9 mouse cellular contexts compared by ENCODE assay signal in the genomic region with DNA sequence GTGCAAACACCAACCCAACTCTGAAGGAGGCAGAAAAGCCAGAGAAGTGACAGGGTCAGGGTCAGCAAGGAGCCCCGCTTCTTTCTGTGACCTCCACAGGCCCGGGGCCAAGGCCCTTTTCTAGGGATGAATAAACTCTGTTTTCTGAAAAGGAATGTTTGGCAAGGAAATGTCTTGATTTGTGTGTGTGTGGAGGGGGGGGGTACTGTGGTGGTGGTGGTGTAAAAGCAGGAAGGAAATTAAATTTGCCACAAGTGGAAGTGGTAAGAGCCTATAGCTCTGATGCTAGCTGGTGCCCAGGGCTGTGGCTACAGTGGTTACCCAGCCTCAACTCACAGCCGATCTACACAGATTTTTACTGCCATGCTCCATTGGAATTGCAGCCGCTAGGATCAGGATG. TPM values are rescaled to one million over a fixed set of nuclear protein-coding genes. Genes with fewer than 3 reads are reported as not detected.
A peak's percentile ranks its signal among the peaks of the same experiment; 100 is the strongest.
DNase-seq lines count a peak whose midpoint lies in the region; ATAC-seq and TF ChIP-seq lines count a peak whose summit lies in the region.
"Had no signal": no experiment of that assay in that cellular context is flagged by ENCODE, and none has a peak within 500 bp of the region (broad histone marks: within the 10 kb centered on the region; RNA-seq: fewer than 3 reads in every experiment).

No protein-coding gene starts in this region.

- no peaks in the 10 kb centered on the region for H3K4me1 ChIP-seq in heart, postnatal 0 days (ENCODE audit: control insufficient read depth, insufficient read depth)
- H3K4me1 ChIP-seq in heart, embryonic 11.5 days (ENCODE audit: control insufficient read depth, insufficient read depth, low read length): peaks cover 16% of the 10 kb centered on the region

- H3K4me3 ChIP-seq in heart, postnatal 0 days (ENCODE audit: low read depth, low read length): no peak overlapping the region
- H3K4me3 ChIP-seq in heart, embryonic 11.5 days (ENCODE audit: low read depth, low read length): no peak overlapping the region

- 0 out of 2 replicates have a peak, but pooled peaks cover 7% of the 10 kb centered on the region for H3K27me3 ChIP-seq in heart, postnatal 0 days (ENCODE audit: control insufficient read depth, insufficient read depth, low read length)
- peaks cover 8% of the 10 kb centered on the region for H3K27me3 ChIP-seq in heart, embryonic 11.5 days (ENCODE audit: control insufficient read depth, insufficient read depth, low read length)

- no peak for TF ChIP-seq EP300 in heart, postnatal 0 days (IDR thresholded peaks at IDR 0.05; ENCODE audit: low read depth)

- WGBS in heart, postnatal 0 days: 49% methylated on average over 4 of the region's 4 CpGs
- WGBS in heart, embryonic 11.5 days (ENCODE audit: insufficient replicate concordance): 45% methylated on average over 4 of the region's 4 CpGs

- H3K9ac ChIP-seq in heart, postnatal 0 days (replicated peaks; ENCODE audit: low read depth, low read length): no peak overlapping the region
- no peak overlapping the region for H3K9ac ChIP-seq in heart, embryonic 11.5 days (ENCODE audit: low read depth, low read length)

- H3K4me2 ChIP-seq in heart, postnatal 0 days (ENCODE audit: low read depth, low read length): peak overlapping the region; percentile 71; the same call in 1 of the 2 replicates
- H3K4me2 ChIP-seq in heart, embryonic 11.5 days: no peak overlapping the region

- ATAC-seq in heart, postnatal 0 days (ENCODE audit: insufficient read depth, low read depth): no peak
- no peak for ATAC-seq in heart, embryonic 11.5 days (replicated peaks; ENCODE audit: insufficient number of reproducible peaks, low FRiP score, low TSS enrichment)
- ATAC-seq in common myeloid progenitor, adult 5-6 weeks (replicated peaks; ENCODE audit: low read depth, poor library complexity, severe bottlenecking): peak; percentile 83

- no peaks in the 10 kb centered on the region for H3K9me3 ChIP-seq in heart, postnatal 0 days (replicated peaks; ENCODE audit: control insufficient read depth, low read length)
- no peaks in the 10 kb centered on the region for H3K9me3 ChIP-seq in heart, embryonic 11.5 days (replicated peaks; ENCODE audit: control insufficient read depth, low read length)

- 0 out of 2 replicates have a peak overlapping the region, but pooled peaks have one; percentile 35 for H3K27ac ChIP-seq in heart, postnatal 0 days (ENCODE audit: low read depth)
- no peak overlapping the region for H3K27ac ChIP-seq in heart, embryonic 11.5 days (ENCODE audit: low read depth, low read length)

- DNase-seq in heart, postnatal 0 days (ENCODE audit: low spot score): no peak
- peak; percentile 40 for DNase-seq in CD4-positive, CD25-positive, alpha-beta regulatory T cell, adult 2 months (ENCODE audit: low read depth, low spot score)
- peak; percentile 31 to 62 for DNase-seq in kidney, postnatal 4 days
- no peak for DNase-seq in right cerebral cortex, postnatal 4 days
- no peak for DNase-seq in urinary bladder, postnatal 14 days (ENCODE audit: low spot score)
- DNase-seq in ovary, postnatal 14 days (ENCODE audit: low spot score): no peak
- DNase-seq: cerebellum, adult 9-11 months had no signal

- no peaks in the 10 kb centered on the region for H3K36me3 ChIP-seq in heart, postnatal 0 days (replicated peaks; ENCODE audit: control insufficient read depth, insufficient read depth, low read length)
- no peaks in the 10 kb centered on the region for H3K36me3 ChIP-seq in heart, embryonic 11.5 days (ENCODE audit: control insufficient read depth, insufficient read depth, low read length)

- TF ChIP-seq CTCF in heart, postnatal 0 days (IDR thresholded peaks at IDR 0.05; ENCODE audit: low read depth): no peak

RNA-seq across cellular contexts. Expression of a gene that starts 0.7 kb away (rescaled TPM):
- total RNA-seq in heart, postnatal 0 days (2014; rRNA removed; ENCODE audit: low replicate concordance): 11.7 and 13.1 TPM in 2 replicates
- polyA plus RNA-seq in heart, postnatal 0 days (2015; fragmentation: Nextera tagmentation; extraction: Ambion mirVana): 1.2 and 1.4 TPM in 2 replicates
- polyA plus RNA-seq in heart, embryonic 11.5 days (2014; fragmentation: Nextera tagmentation; extraction: Ambion mirVana): 0.10 TPM in 1 of 2 replicates, not detected in the other
- 0.05 TPM in 1 of 2 replicates, not detected in the other for total RNA-seq in common myeloid progenitor, adult 5-6 weeks (2017)

Comparison
In these comparisons a context has a peak if more than half of its experiments do, and no peak if none do; other contexts are left out.
1. DNase-seq: peak in CD4-positive, CD25-positive, alpha-beta regulatory T cell, adult 2 months (single experiment) and kidney, postnatal 4 days (2 of 2); none in heart, postnatal 0 days (single experiment), right cerebral cortex, postnatal 4 days (single experiment), urinary bladder, postnatal 14 days (single experiment) and ovary, postnatal 14 days (single experiment).
2. RNA of a gene that starts 0.7 kb away (total RNA-seq): 11.7 to 13.1 TPM in heart, postnatal 0 days; 0.05 TPM in common myeloid progenitor, adult 5-6 weeks; every median in the first group is over 10 times any median in the second.